Mouse (Mus musculus): ENCODE data around the gene Lrp1. TPM values are rescaled to one million over a fixed set of nuclear protein-coding genes. Genes with fewer than 3 reads are reported as not detected.
"Not testable (repeated sequence)": the region's sequence is repeated elsewhere in the genome, so short reads cannot be mapped to it uniquely, and the experiment has no call there.

Lrp1 gene
- total RNA-seq (2015) = 9.8 and 10.0 TPM in 2 replicates
- 4.5 and 7.3 TPM in 2 replicates for total RNA-seq (2017)

DNA sequence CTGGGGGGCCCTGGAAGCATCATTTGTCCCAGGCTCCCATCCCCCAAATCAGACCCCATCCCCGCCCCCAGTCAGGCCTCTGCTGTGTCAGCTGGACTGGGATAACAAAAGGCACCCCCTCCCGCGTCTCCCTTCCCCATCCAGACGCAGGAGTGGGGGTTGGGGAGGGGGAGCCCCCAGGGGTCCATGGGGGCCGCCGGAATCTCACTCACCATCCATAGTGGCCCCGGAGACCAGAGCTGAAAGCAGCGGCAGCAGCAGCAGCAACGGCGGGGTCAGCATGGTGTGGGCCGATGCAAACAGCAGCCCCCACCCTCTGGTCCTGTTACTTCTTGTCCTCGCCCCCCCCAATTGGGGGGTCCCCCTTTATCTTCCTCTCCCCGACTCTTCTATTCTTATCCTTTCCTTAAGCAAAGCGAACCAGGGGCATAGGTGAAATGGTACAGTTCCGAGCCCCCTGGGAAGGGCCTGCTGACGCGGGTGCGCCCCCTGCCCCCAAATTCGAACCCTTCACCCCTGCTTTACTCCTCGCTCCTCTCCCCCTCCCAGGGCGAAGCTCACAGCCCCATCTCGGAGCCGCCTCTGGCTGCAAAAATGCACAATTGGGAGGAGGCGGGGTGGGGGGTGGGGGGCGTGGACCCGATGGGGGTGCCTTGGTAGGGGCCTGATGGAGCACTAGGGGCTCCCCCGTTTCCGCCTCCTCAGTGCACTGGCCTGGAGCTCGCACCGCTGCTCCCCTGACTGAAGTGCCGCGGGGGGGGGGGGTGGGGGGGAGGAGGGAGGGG lies at the start of gene Lrp1:
TSS of gene Lrp1 (minus strand) at position 743 of the 785 bp plus-strand sequence.
- ATAC-seq (replicated peaks; ENCODE audit: poor library complexity) = no peak

DNA sequence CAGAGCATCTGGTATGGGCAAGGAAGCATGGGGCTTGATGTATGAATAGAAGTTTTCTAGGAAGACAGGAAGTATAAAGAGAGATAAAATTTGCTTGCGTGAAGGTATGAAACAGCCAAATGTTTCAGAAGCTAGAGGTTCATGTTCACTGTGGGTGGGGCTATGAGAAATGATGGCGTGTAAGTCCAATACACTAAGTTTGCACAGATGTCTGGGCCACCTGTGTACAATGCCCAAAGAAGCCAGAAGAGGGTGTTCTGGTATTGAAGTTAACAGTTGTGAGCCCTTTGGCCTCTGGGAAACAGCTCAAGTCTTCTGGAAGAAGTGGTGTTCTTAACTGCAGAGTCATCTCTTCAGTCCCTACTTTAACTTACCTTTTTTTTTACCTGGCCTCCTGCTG lies 49.2 kb upstream of the Lrp1 start:
- ATAC-seq (replicated peaks; ENCODE audit: poor library complexity) = no peak

DNA sequence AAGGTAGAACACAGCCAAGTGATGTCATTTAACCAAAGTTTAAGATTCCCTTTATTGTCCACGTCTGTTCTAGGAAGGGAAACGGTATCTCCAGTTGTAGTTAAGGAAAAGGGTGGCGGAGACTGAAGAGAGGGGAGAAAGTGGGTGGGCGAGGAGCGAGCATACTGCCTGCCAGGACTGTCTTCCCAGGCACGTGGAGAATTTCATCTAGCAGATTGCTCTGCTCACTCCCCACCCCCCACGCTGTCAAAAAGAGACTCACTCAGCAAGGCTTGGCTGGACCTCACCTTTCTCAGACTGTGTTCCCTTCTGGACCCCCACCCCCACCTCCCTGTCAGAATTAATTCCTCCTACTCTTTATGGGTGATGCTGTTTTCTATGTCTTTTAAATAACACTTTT lies 48.2 kb upstream of the Lrp1 start:
- no peak for ATAC-seq (replicated peaks; ENCODE audit: poor library complexity)

DNA sequence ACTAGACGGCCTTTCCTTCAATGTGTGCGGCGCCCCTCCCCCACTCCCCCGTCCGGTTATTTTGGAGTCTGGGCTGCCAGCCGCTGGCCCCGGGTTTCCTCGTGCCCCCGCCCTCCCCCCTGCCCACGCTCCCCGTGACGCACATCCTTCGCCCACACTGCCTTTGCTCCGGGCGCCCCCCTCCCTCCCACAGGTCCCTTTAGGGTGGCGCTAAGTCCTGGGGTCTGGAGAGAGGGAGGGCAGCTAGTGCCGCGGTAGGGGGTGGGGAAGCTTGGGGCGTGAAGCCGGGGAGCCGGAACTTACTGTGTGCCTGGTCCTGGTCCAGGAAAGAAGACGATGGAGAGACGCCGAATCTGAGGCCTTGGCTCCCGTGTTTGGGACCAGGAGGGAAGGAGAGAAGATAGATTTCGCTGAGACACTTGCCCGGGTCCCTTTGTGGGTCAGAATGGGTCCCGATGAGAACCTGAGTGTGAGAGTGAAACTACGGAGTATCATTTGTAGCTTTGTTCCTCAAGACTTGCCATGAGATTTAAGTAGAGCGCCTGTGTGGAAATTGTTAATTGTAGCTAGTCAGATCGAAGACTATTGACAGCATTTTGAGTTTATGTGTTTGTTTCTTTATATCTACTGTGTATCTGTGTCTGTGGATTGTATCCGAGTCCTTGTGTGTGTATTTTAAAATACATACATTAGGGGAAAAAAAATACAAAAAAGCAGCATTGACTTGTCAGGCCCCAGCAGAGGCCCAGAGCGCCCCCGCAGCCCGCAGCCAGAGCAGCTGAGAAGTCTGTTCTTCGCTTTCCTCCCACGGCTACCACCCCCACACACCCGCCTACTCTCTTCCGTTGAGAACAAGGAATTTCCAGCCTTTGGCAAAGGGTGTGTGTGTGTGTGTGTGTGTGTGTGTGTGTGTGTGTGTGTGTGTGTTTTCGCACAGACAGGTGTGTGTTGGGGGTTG lies 47.4 kb upstream of the Lrp1 start, which contains the start of gene Nab2:
TSS of gene Nab2 (minus strand) at position 476 of the 958 bp plus-strand sequence.
- ATAC-seq (replicated peaks; ENCODE audit: poor library complexity) = peak; percentile 41

DNA sequence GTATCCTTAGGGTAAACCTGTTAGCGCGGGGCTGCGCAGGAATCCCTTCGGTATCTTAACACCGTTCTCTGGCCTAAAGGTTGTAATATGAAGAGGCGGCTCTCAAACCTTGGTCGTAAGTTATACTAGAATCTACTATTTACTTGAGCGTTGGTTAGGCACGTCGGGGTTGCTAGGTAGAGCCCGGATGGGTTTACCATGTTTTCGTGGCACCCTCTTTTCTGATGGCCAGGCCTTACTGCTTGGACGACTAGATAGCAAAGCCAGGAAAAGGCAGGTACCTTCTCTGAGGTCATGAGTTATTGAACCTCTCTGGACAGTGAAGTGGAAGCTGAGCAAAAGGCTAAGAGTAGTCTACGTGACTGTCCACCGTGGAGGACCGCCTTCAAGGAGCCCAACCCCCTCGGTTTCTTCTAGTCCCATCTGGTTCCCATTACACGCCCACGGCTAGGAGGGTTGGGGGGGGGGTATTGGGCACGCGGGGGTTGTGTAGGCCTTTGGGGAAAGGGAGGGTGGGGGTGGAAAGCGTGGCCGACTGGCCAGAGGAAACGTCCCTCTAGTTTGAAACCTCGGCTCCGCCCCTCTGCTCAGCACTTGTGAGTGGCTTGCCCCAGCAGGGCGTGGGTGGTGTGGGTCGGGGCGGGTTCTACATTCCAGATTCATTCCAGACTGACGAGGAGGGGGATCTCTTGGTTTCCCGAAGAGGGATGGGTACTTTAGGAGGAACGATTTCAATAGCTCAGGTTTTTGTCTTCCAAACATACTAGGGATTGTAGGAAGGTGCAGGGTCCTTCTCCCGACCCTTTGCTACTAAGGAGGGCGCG lies 46.5 kb upstream of the Lrp1 start:
- ATAC-seq (replicated peaks; ENCODE audit: poor library complexity) = peak; percentile 23

DNA sequence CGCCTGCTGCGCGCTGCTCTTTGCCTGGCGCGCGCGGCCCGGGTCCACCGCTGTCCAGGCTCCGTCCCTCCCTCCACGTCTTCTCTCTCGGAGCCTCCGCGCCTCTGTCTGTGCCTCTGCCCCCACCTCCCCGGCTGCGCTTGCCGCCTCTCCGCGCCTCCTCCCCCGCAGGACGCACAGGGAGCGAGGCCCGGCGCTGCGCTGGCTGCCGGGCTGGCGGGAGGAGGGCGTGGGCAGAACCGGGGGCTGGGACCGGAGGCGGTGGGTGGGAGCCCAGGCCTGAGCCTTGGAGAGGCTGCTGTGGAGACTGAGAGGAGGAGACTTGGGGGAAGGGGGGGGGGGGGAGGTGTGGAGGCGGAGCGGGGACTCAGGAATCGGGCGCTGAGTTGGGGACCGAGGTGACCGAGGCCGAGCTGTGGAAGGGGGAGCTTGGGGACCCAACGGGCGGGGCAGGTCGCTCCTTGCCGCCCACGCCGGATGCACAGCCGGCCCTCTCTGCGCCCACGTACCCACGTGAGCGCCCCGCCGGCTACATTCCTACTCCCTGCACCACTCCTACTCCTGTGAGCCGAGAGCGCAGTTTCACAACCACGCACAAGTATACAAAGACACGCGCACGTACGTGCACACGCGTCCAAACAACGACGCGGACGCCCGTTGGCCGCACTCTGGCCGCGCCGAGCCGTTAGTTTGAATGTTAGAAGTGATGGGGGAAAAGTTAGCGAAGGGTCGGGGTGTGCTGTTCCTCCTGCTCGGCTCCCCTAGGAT lies 45.7 kb upstream of the Lrp1 start, which contains the start of gene Nemp1:
TSS of gene Nemp1 (plus strand) at position 401 of the 768 bp plus-strand sequence.
- ATAC-seq (replicated peaks; ENCODE audit: poor library complexity) = peak; percentile 35

DNA sequence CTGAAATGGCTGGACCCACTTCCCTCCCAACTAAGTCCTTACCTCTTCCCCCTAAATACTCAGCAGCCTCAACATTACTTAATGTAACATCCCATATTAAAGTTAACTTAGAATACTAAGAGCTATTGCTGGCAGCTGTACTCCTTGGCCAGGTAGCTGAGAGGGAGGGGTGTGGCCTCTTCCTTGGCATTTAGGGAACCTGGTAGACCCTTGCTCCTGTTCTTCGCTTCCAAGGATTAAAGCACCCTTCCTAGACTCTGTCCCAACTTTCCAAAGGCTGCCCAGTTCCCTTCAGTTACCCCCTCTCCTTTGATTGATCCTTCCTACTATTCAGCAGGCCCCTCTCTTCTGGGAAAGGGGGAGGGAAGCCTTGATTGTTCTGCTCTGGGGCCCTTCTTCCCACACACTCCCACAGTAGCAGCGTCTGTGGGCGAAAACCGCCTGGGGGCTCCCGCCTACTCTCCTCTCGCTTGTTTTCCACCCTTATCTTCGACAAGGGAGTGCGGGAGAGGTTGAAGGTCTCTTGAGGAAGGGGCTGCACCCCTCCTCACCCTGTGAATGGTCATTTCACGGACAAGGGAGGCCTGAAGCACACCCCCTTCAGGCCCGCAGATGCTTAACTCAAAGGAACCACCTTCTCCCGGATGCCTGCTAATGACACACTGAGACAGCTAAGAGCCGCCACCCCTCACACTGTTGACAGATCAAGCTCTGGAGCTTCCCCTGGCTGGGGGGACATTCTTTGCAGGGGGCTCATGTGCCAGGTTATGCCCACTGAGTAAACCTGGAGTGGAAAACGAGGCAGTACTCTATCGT lies 44.6 kb upstream of the Lrp1 start:
- ATAC-seq (replicated peaks; ENCODE audit: poor library complexity) = no peak

DNA sequence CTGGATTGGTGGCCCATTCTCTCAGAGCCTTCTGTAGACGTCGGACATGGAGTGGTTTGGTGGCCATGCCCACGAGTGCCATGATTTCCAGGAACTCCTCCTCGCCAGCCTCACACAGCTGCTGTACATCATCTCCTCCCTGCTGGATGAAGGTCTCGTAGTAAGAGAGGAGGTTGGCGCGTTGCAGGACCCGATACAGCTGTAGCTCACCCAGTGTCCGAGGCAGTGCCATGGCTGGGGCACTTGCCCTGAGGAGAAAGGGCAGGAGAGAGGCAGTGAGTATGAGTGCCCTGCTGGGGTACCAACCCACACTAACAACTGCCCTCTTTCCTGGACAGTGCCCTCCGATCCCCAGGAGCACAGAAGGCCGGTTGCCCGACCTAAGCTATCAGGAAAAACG lies 43.9 kb upstream of the Lrp1 start:
- ATAC-seq (replicated peaks; ENCODE audit: poor library complexity) = no peak

DNA sequence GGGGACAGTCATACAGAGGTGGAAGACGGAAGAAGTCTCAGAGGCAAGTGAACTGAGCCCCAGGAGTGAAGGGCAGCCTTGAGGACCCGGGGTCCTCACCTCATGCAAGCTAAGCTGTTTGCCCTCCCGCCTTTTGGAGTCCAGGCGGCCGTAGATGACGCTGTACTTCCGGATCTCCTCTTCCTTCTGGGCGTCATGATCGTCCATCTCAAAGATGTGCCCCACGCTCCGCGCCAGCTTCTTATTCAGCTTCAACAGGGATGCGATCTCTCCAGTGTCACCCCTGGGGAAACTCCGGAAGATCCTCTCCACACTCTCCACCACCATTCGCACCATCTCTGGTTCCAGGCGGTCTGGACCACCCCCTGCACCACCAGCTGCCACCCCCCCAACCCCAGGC lies 43.2 kb upstream of the Lrp1 start:
- ATAC-seq (replicated peaks; ENCODE audit: poor library complexity) = no peak

DNA sequence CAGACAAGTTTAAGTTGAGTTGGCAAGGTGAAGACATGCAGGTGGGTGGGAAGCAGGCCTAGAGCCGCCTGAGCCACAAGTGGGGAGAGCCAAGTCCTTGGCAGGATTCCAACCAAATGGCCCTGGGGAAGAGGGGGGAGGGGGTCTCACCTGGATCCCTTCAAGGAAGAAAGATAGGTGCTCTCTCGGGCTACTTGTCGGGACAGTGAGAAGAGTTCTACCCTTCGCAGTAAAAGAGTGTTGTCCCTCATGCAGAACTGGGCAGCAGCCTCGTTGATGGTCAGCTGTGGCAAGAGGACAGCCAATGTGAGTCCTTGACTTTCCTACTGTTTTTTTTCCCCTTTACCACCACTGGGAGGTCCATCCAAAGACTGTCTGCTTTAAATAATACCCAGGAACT lies 42.6 kb upstream of the Lrp1 start:
- ATAC-seq (replicated peaks; ENCODE audit: poor library complexity) = no peak

DNA sequence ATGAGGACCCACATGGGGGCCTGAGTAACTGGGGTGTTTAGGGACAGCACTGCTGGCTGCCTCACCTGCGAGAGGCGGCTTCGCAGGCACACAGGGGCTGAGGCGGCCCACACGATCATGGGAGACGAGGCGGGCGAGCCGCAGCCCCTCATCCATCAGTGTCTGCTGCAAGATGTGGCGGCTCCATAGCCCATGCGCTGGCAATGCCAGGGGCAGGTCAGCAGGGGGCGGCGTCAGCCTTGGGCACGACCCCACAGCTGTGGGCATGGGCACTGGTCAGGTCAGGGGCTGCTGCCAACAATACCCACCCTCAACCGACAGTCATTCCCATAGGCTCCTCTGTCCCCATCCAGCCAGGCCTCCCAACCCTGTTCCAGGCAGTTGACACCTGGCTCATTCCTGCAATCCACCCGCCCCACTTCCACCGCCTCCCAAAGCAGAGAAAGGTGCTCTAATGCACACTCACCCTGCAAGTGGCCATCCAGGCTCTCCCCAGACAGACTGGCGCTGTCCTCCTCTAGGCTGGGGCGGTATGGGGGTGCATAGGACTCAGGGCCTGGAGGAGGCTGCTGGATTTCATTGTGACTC lies 41.8 kb upstream of the Lrp1 start:
- 0 out of 2 replicates have a peak, but pooled peaks have one; percentile 12 for ATAC-seq (replicated peaks; ENCODE audit: poor library complexity)

DNA sequence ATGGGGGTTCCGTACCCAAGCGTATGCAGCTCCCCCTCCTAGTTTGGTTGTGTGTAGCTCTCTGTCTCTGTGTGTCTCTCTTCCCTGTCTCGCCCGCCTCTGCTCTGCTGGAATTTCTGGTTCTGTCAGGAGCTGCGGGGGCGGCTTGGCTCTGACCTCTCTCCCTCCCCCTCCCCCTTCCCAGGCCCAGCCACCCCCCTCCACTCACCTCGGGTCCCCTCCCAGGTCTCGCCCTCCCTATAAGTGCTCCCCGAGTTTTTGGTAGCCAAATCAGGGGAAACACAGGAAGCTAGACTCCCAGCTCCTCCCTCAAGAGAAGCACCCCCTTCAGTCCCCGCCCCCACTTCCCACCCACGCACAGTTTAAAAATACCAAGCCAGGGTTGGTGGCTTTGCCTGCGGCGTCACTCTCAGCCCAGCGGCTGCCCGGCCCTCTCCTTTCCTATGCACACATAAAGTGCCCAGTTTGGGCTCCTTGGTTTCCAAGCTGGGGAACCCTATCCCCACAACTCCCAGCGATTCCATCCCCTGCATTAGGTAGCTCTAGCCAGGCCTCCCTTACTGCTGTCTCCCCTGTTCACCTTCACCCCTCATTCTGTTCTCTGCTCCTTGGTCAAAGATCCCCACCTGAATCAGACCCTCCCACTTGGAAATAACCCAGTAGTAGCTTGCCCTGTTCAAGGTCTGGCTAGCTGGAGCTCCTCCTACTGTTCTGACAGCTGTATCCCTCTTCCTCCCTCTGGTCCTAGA lies 41.1 kb upstream of the Lrp1 start:
- peak; percentile 47 for ATAC-seq (replicated peaks; ENCODE audit: poor library complexity)

DNA sequence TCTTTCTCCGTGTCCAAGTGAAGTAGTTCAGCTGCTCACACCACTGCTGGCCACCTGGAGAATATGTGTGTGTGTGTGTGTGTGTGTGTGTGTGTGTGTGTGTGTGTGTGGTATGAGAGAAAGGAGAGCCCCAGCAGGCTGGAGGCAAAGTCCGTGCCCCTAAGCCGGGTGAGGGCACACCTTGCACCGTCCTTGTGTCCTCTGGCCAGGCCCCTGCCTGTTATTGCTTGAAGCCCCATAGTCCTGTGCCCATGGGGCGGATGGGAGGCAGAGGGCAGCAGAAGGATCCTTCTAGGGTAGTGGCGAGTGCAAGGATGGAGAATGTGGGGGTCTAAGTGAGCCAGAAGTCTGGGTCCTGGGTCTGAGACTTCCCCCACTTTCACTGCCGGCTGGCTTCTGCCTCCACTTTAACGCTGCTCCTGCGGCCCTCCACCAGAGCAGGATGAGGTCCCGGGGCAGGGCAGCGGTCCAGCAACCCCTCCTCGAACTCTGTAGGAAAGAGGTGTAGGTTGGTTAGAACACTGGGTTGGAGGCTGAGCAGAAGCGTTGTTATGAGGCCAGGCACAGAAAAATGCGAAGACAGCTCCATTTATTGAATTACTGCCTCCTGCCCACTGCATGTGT lies 40.5 kb upstream of the Lrp1 start:
- no peak for ATAC-seq (replicated peaks; ENCODE audit: poor library complexity)

DNA sequence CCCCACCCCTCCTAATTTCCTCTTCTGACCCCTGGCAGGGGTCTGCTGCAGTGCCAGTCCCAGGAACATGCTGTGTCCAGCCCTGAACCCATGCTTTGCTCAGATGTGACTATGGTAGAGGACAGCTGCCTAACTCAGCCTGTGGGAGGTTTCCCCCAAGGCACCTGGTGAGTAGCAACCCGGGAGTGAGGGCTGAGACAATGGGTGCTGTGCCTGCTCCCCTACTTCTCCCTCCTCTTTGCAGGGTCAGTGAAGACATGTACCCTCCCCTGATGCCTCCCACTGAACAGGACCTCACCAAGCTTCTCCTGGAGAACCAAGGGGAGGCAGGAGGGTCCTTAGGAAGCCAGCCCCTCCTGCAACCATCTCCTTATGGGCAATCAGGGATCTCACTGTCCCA lies 38.6 kb upstream of the Lrp1 start:
- no peak for ATAC-seq (replicated peaks; ENCODE audit: poor library complexity)

DNA sequence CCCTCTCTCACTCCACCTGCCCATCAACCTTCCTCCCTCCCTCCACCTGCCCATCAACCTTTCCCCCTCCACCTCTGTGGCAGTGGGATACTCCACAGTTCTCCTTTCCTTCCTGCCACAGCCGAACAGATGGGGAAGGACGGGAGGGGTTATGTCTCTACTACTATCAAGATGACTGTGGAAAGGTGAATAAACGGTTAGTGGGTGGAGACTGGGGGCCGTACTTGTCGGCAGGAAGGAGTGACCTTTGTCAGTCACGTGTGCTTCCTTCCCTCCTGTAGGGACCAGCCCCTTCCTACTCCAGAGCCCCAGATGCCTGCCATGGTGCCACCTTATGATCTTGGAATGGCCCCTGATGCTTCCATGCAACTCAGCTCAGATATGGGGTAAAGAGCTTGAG lies 37.1 kb upstream of the Lrp1 start:
- ATAC-seq (replicated peaks; ENCODE audit: poor library complexity) = no peak

DNA sequence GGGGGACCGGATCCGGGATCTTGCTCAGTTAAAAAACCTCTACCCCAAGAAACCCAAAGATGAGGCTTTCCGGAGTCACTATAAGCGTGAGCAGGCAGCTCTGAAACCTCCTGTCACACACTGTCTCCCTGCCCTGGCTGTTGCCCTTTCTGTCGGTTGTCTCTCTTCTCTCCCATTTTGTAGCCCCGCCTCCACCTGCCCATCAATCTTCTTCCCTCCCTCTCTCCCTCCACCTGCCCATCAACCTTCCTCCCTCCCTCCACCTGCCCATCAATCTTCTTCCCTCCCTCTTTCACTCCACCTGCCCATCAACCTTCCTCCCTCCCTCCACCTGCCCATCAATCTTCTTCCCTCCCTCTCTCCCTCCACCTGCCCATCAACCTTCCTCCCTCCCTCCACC lies 36.7 kb upstream of the Lrp1 start:
- not testable (repeated sequence) for ATAC-seq (replicated peaks; ENCODE audit: poor library complexity)

DNA sequence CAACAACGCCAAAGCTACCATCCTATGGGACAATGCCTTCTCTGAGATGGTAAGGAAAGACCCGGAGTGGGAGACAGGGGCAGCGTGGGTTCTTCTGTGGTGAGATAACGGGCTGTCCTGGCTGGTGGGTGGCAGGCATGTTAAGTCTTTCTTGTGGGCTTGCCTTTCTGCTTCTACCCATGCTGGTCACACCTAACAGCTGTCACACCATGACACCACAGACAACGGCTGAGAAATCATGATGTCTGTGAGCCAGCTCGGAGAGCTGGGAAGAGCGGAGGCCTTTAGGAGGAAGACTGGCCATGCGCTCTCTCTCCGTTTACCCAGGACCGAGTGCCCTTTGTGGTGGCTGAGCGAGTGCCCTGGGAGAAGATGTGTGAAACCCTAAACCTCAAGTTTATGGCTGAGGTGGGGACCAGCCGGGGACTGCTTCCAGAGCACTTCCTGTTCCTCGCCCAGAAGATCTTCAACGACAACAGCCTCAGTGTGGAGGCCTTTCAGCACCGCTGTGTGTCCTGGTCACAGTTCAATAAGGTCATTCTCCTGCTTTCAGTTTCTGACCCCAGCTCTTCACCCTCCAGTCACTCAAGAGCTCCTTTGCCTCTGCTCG lies 34.1 kb upstream of the Lrp1 start:
- ATAC-seq (replicated peaks; ENCODE audit: poor library complexity) = peak; percentile 67

Data from megakaryocyte progenitor cell, adult 5-6 weeks (primary cell).